Mouse (Mus musculus) heart, postnatal 0 days (tissue): ENCODE measurements around the gene Hes3. TPM values are rescaled to one million over a fixed set of nuclear protein-coding genes. Genes with fewer than 3 reads are reported as not detected.

Experiments used
- ATAC-seq: fragments of 200-750 bp; cut with Nextera tagmentation; 2 replicates; pipeline ENCODE4 v1.8.0; 2017; ENCODE audit warnings: low read depth, moderate number of reproducible peaks, moderate library complexity; ENCODE audit not compliant: insufficient read depth
- DNase-seq: peaks from one replicate; pipeline ENCODE4 v3.0.0-alpha.2; 2016; ENCODE audit warnings: low spot score
- H3K27ac ChIP-seq: fragments of 300-500 bp; sonication (generic); 2 replicates; pipeline ENCODE4 v1.5.1; 2014; ENCODE audit warnings: low read depth, mild to moderate bottlenecking
- H3K27me3 ChIP-seq: fragments of 300-500 bp; sonication (generic); 2 replicates; pipeline ENCODE4 v1.6.1; 2014; ENCODE audit warnings: low read length, mixed read lengths; ENCODE audit not compliant: control insufficient read depth, insufficient read depth
- H3K36me3 ChIP-seq: fragments of 300-500 bp; sonication (generic); replicated peaks from 2 replicates; pipeline ENCODE4 v1.6.1; 2014; ENCODE audit warnings: low read length, mixed read lengths; ENCODE audit not compliant: control insufficient read depth, insufficient read depth
- H3K4me1 ChIP-seq: fragments of 300-500 bp; sonication (generic); 2 replicates; pipeline ENCODE4 v1.6.1; 2014; ENCODE audit warnings: antibody characterized with exemption; ENCODE audit not compliant: control insufficient read depth, insufficient read depth
- H3K4me2 ChIP-seq: fragments of 300-500 bp; sonication (generic); 2 replicates; pipeline ENCODE4 v1.6.1; 2014; ENCODE audit warnings: low read depth, mild to moderate bottlenecking, low read length, moderate library complexity
- H3K4me3 ChIP-seq: fragments of 300-500 bp; sonication (generic); 2 replicates; pipeline ENCODE4 v1.5.1; 2014; ENCODE audit warnings: low read depth, low read length
- H3K9ac ChIP-seq: fragments of 300-500 bp; sonication (generic); replicated peaks from 2 replicates; pipeline ENCODE4 v1.6.1; 2014; ENCODE audit warnings: low read depth, low read length, mixed read lengths
- H3K9me3 ChIP-seq: fragments of 300-500 bp; sonication (generic); replicated peaks from 2 replicates; pipeline ENCODE4 v1.6.1; 2016; ENCODE audit warnings: low read length; ENCODE audit not compliant: control insufficient read depth
- CTCF ChIP-seq: IDR thresholded peaks from 2 replicates; pipeline ENCODE4 v1.5.1; 2016; ENCODE audit warnings: antibody characterized with exemption, control low read depth, low read depth
- EP300 ChIP-seq: IDR thresholded peaks from 2 replicates; pipeline ENCODE4 v1.6.1; 2016; ENCODE audit warnings: antibody characterized with exemption, low read depth
- WGBS: fragments of 180-500 bp; shearing (Covaris S2); extraction: QIAGEN DNeasy Blood & Tissue Kit; methylation state at CpG from one replicate; pipeline ENCODE4 v1.1.7; 2014; 5-methylcytosine and 5-hydroxymethylcytosine counted together
- polyA plus RNA-seq: library from polyadenylated mRNA; unstranded; fragments of >200 nt; fragmentation: Nextera tagmentation; extraction: Ambion mirVana; gene quantifications from 2 replicates; pipeline ENCODE4 v1.2.1, GENCODE M21; 2015
- total RNA-seq: library from RNA; depleted of rRNA; stranded (reverse); fragments of >200 nt; gene quantifications from 2 replicates; pipeline ENCODE4 v1.2.3, GENCODE M21; 2014; ENCODE audit warnings: low replicate concordance

Hes3 gene
- total and polyA plus RNA-seq, 2 experiments from 2014 or later = not detected

DNA sequence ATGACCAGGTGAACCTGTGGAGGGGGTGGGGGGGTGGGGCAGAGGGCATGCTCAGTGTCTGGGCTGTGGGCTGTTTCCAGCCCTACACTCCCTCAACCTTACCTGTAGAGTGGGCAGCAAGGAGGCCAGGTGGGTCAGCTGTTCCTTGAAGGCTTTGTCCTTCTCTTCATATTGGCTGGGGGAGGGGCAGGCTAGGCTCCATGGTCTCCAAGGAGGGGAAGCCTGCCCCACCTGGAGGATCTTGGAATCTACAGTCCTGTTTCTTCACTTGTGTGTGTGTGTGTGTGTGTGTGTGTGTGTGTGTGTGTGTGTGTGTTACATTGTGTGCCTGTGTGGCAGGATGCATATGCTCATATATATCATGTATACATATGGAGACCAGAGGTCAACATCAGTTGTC, 22.5 kb upstream of the Hes3 start:
- TF ChIP-seq CTCF (peak; percentile 36), EP300 (no peak)
- H3K4me3 ChIP-seq = no peak overlapping the region; the same call in 1 of the 2 replicates

DNA sequence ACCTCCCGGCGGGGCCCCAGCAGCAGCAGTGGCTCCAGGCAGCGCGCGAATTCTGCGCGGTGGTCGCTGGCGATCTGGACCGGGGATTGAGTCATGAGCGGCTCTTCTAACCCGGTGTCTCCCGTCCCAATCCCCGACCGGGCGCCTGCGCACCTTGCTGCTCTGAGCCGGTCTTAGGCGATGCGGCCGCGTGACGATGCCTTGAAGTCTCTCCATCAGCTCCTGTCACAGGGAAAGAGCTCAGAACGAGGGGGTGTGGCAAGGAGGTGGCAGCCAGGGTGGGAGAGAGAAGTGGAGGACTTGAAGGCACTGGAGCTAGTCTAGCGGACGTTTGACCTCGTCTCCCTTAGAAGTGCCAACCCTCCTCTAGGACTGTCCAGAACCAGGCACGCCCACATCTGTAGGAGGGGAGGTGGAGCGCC, 21.8 kb upstream of the Hes3 start:
- DNase-seq (no peak), ATAC-seq (no peak)
- H3K36me3 ChIP-seq = peaks cover 30% of the 10 kb centered on the region
- no peak overlapping the region for H3K9ac ChIP-seq
- no peaks in the 10 kb centered on the region for H3K9me3 ChIP-seq
- H3K4me3 ChIP-seq = peak overlapping the region; percentile 13
- H3K4me1 ChIP-seq = peaks cover 26% of the 10 kb centered on the region; the same call in 1 of the 2 replicates
- H3K4me2 ChIP-seq = peak overlapping the region; percentile 52
- WGBS = 16% methylated on average over 29 of the region's 29 CpGs
- H3K27ac ChIP-seq = no peak overlapping the region
- TF ChIP-seq CTCF (no peak), EP300 (no peak)
- peaks cover 25% of the 10 kb centered on the region for H3K27me3 ChIP-seq

More for the DNA sequence above, 22.5 kb upstream of the Hes3 start:
- no peak overlapping the region for H3K27ac ChIP-seq
- H3K9ac ChIP-seq = no peak overlapping the region
- peaks cover 24% of the 10 kb centered on the region for H3K36me3 ChIP-seq
- ATAC-seq = no peak
- no peak overlapping the region for H3K4me2 ChIP-seq
- no peaks in the 10 kb centered on the region for H3K9me3 ChIP-seq
- no peak for DNase-seq
- peaks cover 25% of the 10 kb centered on the region for H3K27me3 ChIP-seq
- H3K4me1 ChIP-seq = peaks cover 26% of the 10 kb centered on the region; the same call in 1 of the 2 replicates

DNA sequence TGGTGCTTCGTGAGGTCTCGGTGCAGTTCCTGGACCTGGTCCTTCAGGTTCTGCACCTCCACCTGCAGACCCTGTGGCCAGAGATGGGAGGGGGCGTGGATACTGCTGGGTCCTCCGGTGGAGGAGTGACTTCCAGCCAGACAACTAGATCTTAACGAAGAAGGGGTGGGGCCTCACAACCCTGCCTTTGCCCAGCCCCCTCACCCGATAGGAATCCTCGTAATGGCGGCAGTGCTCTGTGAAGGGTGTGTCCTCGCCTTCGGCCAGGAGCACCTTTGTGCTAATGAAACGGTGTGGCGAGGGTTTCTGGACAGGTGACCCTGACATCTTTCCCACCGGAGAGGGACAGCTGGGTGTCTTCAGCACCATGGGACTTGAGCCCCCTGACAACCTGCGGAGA, 20.7 kb upstream of the Hes3 start:
- peaks cover 25% of the 10 kb centered on the region for H3K27me3 ChIP-seq
- ATAC-seq = no peak

DNA sequence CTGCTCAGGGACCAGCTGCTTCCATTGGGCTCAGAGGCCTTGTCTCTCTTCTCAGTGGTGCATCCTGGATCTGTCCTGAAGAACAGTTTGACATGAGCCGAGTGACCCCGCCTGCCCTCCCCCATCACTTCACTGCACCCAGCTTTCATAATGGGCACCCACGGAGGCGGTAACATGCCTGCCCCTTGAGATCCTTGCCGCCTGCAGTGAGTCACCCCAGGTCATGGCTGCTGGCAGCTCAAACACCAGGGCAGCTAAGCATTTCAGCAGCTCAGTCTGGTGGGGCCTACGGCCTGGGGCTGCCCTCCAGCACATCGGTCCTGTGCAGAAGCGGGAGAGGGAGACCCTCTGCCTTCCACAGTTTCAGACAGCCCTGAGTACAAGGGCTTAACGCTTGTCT, 16.1 kb upstream of the Hes3 start:
- Histone ChIP-seq H3K36me3 (peaks cover 73% of the 10 kb centered on the region), H3K27me3 (peaks cover 3% of the 10 kb centered on the region; the same call in 1 of the 2 replicates), H3K4me2 (no peak overlapping the region), H3K4me1 (no peaks in the 10 kb centered on the region), H3K9ac (no peak overlapping the region), H3K9me3 (no peaks in the 10 kb centered on the region), H3K27ac (no peak overlapping the region), H3K4me3 (no peak overlapping the region)
- ATAC-seq (no peak), DNase-seq (no peak)
- TF ChIP-seq EP300 (no peak), CTCF (no peak)
- 74% methylated on average over 9 of the region's 9 CpGs for WGBS

More for the DNA sequence above, 20.7 kb upstream of the Hes3 start:
- Histone ChIP-seq H3K4me1 (peaks cover 26% of the 10 kb centered on the region; the same call in 1 of the 2 replicates), H3K9me3 (no peaks in the 10 kb centered on the region), H3K27ac (no peak overlapping the region), H3K9ac (no peak overlapping the region), H3K4me2 (no peak overlapping the region), H3K36me3 (peaks cover 39% of the 10 kb centered on the region), H3K4me3 (no peak overlapping the region)
- WGBS = 39% methylated on average over 14 of the region's 14 CpGs
- no peak for TF ChIP-seq CTCF
- TF ChIP-seq EP300 = no peak
- DNase-seq = no peak

DNA sequence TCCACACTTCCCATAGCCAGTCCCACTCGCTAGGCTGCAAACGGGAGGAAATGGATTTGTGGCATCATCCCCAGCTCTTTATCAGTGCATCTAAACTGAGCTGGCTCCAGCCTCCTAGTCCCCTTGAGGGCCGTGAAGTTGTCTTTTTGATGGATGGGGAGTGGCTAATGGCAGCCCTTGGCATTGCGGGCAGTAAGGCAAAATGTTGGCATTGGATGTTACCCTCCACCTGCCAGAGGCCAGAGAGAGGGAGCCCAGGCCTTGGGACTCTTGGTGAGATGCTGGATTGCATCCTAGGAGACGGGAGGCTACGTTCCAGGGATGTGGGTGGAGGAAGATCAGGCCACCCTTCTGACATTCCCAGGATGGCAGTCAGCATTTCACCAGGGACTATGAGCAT, 14.5 kb upstream of the Hes3 start:
- Histone ChIP-seq H3K4me1 (no peaks in the 10 kb centered on the region), H3K36me3 (peaks cover 71% of the 10 kb centered on the region), H3K27ac (no peak overlapping the region), H3K4me2 (no peak overlapping the region), H3K27me3 (no peaks in the 10 kb centered on the region), H3K9me3 (no peaks in the 10 kb centered on the region), H3K4me3 (no peak overlapping the region), H3K9ac (no peak overlapping the region)
- no peak for ATAC-seq
- DNase-seq = no peak
- TF ChIP-seq EP300 = no peak
- WGBS = 68% methylated on average over 6 of the region's 6 CpGs

DNA sequence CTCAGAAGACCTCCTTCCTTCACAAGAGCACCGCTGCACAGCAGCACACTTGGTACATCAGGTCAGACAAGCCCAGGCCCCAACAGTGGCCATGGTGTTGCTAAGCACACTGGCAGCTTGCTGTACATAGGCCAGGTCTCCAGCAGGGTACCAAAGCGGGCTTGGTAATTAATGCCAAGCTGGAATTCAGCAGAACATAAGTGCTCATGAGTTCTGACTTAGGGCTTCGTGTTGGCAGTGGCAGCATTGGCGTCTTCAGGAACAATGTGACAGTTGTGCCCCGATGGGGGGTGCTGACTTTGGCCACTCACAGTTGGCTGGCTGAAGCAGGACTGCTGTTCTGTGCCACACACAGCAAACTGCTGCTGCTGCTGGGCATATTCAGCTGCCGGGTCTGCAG, 13.2 kb upstream of the Hes3 start:
- H3K27me3 ChIP-seq = no peaks in the 10 kb centered on the region
- no peak overlapping the region for H3K4me2 ChIP-seq
- H3K9me3 ChIP-seq = no peaks in the 10 kb centered on the region
- H3K36me3 ChIP-seq = peaks cover 76% of the 10 kb centered on the region
- no peak for TF ChIP-seq EP300
- no peak for TF ChIP-seq CTCF
- H3K27ac ChIP-seq = no peak overlapping the region
- 85% methylated on average over 6 of the region's 6 CpGs for WGBS
- ATAC-seq = no peak
- DNase-seq = no peak
- no peak overlapping the region for H3K9ac ChIP-seq
- no peaks in the 10 kb centered on the region for H3K4me1 ChIP-seq
- no peak overlapping the region for H3K4me3 ChIP-seq
